Mouse (Mus musculus): ENCODE results near the gene Il25. TPM values are rescaled to one million over a fixed set of nuclear protein-coding genes. Genes with fewer than 3 reads are reported as not detected.

Il25 gene
- polyA plus RNA-seq, 2 experiments = not detected

DNA sequence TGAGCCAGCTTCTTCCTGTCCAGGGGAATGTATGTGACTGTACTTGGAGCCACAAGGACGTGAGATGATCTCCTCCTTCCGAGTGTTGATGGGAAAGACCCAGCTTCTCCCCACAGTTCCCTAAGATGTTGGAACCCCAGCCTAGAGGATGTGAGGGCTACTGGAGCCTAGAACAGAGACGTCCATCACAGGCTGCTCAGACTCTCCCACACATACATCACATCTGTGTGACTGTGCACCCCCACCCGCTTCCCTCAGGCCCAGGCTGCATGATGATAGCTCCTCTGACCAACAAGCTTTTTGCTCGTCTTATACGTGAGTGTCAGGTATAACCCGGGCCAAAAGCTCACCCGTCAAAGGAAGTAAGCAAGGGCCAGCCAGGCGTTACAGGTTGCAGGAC, 16.3 kb downstream of the Il25 start:
- Histone ChIP-seq H3K4me2 (ENCODE audit: low read depth) (no peak overlapping the region), H3K9ac (replicated peaks) (no peak overlapping the region), H3K4me3 (ENCODE audit: insufficient read depth in 1 of 2, low read depth in 2 of 2, low read length in 2 of 2) (no peak overlapping the region), H3K27me3 (ENCODE audit: control insufficient read depth, insufficient read depth, low read length) (no peaks in the 10 kb centered on the region), H3K27ac (no peak overlapping the region), H3K36me3 (replicated peaks; ENCODE audit: control insufficient read depth, insufficient read depth, low read depth) (no peaks in the 10 kb centered on the region), H3K4me1 (replicated peaks; ENCODE audit: control insufficient read depth in 2 of 2, insufficient read depth in 2 of 2, low read length in 1 of 2) (no peaks in the 10 kb centered on the region), H3K9me3 (ENCODE audit: control insufficient read depth, low read length) (no peaks in the 10 kb centered on the region)
- no peak for DNase-seq (ENCODE audit: low read depth in 3 of 3, low spot score in 3 of 3)
- WGBS (ENCODE audit: insufficient replicate concordance) = 54% methylated on average over 9 of the region's 9 CpGs
- no peak for ATAC-seq (ENCODE audit: insufficient read depth)
- no peak for TF ChIP-seq EP300 (IDR thresholded peaks at IDR 0.05; ENCODE audit: low read depth)
- TF ChIP-seq CTCF (IDR thresholded peaks at IDR 0.05; ENCODE audit: low read depth) = no peak

DNA sequence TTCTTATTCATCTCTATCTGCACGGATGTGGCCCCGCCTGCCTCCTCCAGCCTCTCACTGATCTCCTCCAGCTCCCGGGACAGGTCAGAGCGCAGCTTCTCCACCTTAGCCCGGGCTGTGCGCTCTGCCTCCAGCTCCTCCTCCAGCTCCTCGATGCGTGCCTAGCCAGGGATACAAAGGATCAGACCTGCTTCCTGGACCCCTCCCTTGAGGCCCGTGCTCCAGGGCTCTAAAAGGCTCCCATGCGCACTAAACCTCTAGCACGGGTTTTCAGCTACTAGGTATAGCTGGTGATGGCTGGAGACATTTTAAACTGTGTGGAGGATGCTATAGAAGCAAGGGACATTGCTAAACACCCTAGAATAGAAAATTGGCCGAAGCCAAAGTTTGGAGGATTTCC, 18.0 kb downstream of the Il25 start:
- no peak for TF ChIP-seq CTCF (IDR thresholded peaks at IDR 0.05; ENCODE audit: low read depth)
- no peak for TF ChIP-seq EP300 (IDR thresholded peaks at IDR 0.05; ENCODE audit: low read depth)
- no peak overlapping the region for H3K27ac ChIP-seq
- WGBS (ENCODE audit: insufficient replicate concordance) = 39% methylated on average over 12 of the region's 12 CpGs
- H3K9me3 ChIP-seq (ENCODE audit: control insufficient read depth, low read length) = no peaks in the 10 kb centered on the region
- DNase-seq (ENCODE audit: low read depth in 3 of 3, low spot score in 3 of 3) = no peak
- ATAC-seq (ENCODE audit: insufficient read depth) = no peak
- no peak overlapping the region for H3K9ac ChIP-seq (replicated peaks)
- H3K4me3 ChIP-seq (ENCODE audit: insufficient read depth in 1 of 2, low read depth in 2 of 2, low read length in 2 of 2) = no peak overlapping the region
- no peak overlapping the region for H3K4me2 ChIP-seq (ENCODE audit: low read depth)
- H3K27me3 ChIP-seq (ENCODE audit: control insufficient read depth, insufficient read depth, low read length) = no peaks in the 10 kb centered on the region
- no peaks in the 10 kb centered on the region for H3K4me1 ChIP-seq (replicated peaks; ENCODE audit: control insufficient read depth in 2 of 2, insufficient read depth in 2 of 2, low read length in 1 of 2)
- H3K36me3 ChIP-seq (replicated peaks; ENCODE audit: control insufficient read depth, insufficient read depth, low read depth) = no peaks in the 10 kb centered on the region

DNA sequence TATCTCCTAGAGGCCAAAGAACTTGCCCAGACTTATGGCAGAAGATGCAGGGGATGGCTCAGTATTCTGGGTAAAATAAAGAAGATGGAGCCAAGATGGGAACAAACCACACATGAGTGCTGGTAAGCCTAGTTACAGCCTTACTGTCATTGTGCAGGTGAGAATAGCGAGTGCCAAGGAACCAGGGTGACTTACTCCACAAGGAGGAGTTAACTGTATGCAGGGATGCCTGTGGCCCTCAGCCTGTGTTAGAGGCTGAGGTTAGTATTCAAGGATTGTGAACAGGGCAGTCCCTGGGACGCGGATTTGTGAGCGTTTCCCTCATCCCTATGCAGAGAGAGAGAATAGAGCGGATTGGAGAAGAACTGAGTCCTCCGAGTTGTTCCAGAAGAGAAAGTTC, 19.1 kb downstream of the Il25 start:
- ATAC-seq (ENCODE audit: insufficient read depth) = no peak
- WGBS (ENCODE audit: insufficient replicate concordance) = 69% methylated on average over 6 of the region's 6 CpGs
- Histone ChIP-seq H3K4me1 (replicated peaks; ENCODE audit: control insufficient read depth in 2 of 2, insufficient read depth in 2 of 2, low read length in 1 of 2) (no peaks in the 10 kb centered on the region), H3K9me3 (ENCODE audit: control insufficient read depth, low read length) (no peaks in the 10 kb centered on the region), H3K9ac (replicated peaks) (no peak overlapping the region), H3K4me2 (ENCODE audit: low read depth) (no peak overlapping the region), H3K27me3 (ENCODE audit: control insufficient read depth, insufficient read depth, low read length) (no peaks in the 10 kb centered on the region), H3K27ac (no peak overlapping the region), H3K36me3 (replicated peaks; ENCODE audit: control insufficient read depth, insufficient read depth, low read depth) (no peaks in the 10 kb centered on the region), H3K4me3 (ENCODE audit: insufficient read depth in 1 of 2, low read depth in 2 of 2, low read length in 2 of 2) (no peak overlapping the region)
- no peak for DNase-seq (ENCODE audit: low read depth in 3 of 3, low spot score in 3 of 3)
- TF ChIP-seq CTCF (IDR thresholded peaks at IDR 0.05; ENCODE audit: low read depth) = no peak
- TF ChIP-seq EP300 (IDR thresholded peaks at IDR 0.05; ENCODE audit: low read depth) = no peak

DNA sequence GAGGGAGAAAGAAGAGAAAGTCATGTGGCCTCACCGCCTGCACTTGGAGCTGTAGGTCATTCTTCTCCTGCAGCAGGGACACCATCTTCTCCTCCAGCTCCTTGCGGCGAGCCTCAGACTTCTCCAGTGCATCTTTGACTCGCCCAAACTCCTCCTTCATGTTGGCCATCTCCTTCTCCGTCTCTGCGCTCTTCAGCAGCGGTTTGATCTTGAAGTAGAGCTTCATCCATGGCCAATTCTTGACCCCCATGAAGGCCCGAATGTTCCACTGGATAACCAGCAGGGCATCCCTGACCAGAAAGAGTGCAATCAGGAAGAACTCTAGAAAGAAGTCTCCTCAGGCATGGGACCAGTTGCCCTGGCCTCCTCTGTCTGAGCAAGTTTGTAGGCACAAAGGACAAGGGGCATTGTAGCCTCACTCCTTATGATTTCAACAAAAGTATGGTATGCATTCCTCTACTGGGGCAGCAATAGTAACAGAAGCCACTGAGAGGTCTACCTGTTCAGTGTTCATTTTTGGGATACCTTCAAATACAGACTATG, 21.2 kb downstream of the Il25 start:
- H3K36me3 ChIP-seq (replicated peaks; ENCODE audit: control insufficient read depth, insufficient read depth, low read depth) = no peaks in the 10 kb centered on the region
- H3K27ac ChIP-seq = no peak overlapping the region
- DNase-seq (ENCODE audit: low read depth in 3 of 3, low spot score in 3 of 3) (no peak), ATAC-seq (ENCODE audit: insufficient read depth) (no peak)
- TF ChIP-seq EP300 (IDR thresholded peaks at IDR 0.05; ENCODE audit: low read depth) = no peak
- 63% methylated on average over 8 of the region's 8 CpGs for WGBS (ENCODE audit: insufficient replicate concordance)
- H3K4me1 ChIP-seq (replicated peaks; ENCODE audit: control insufficient read depth in 2 of 2, insufficient read depth in 2 of 2, low read length in 1 of 2) = no peaks in the 10 kb centered on the region
- H3K9ac ChIP-seq (replicated peaks) = no peak overlapping the region
- H3K4me3 ChIP-seq (ENCODE audit: insufficient read depth in 1 of 2, low read depth in 2 of 2, low read length in 2 of 2) = no peak overlapping the region
- no peak overlapping the region for H3K4me2 ChIP-seq (ENCODE audit: low read depth)
- no peaks in the 10 kb centered on the region for H3K9me3 ChIP-seq (ENCODE audit: control insufficient read depth, low read length)
- no peaks in the 10 kb centered on the region for H3K27me3 ChIP-seq (ENCODE audit: control insufficient read depth, insufficient read depth, low read length)

DNA sequence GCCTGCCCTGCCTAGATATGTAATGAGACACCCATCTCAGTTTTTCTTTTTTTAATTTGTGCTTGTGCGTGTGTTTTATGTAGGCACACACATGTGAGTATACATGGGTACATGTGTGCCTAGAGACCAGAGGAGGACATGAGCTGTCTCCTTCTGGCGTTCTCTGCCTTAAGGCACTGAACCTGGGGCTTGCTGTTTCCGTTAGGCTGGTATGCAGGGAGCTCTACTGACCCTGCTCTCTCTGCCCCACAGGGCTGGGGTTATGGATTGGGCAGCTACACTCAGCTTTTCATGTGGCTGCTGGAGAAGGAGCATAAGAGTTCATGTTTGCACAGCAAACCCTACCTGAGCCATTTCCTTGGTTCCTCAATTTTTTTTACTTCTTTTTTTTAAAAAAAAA, 22.0 kb downstream of the Il25 start:
- Histone ChIP-seq H3K4me2 (ENCODE audit: low read depth) (no peak overlapping the region), H3K36me3 (replicated peaks; ENCODE audit: control insufficient read depth, insufficient read depth, low read depth) (no peaks in the 10 kb centered on the region), H3K4me3 (ENCODE audit: insufficient read depth in 1 of 2, low read depth in 2 of 2, low read length in 2 of 2) (no peak overlapping the region), H3K9me3 (ENCODE audit: control insufficient read depth, low read length) (no peaks in the 10 kb centered on the region), H3K27ac (no peak overlapping the region), H3K9ac (replicated peaks) (no peak overlapping the region), H3K4me1 (replicated peaks; ENCODE audit: control insufficient read depth in 2 of 2, insufficient read depth in 2 of 2, low read length in 1 of 2) (no peaks in the 10 kb centered on the region), H3K27me3 (ENCODE audit: control insufficient read depth, insufficient read depth, low read length) (no peaks in the 10 kb centered on the region)
- TF ChIP-seq EP300 (IDR thresholded peaks at IDR 0.05; ENCODE audit: low read depth) (no peak), CTCF (IDR thresholded peaks at IDR 0.05; ENCODE audit: low read depth) (no peak)
- DNase-seq (ENCODE audit: low read depth in 3 of 3, low spot score in 3 of 3) (no peak), ATAC-seq (ENCODE audit: insufficient read depth) (no peak)
- WGBS (ENCODE audit: insufficient replicate concordance) = 47% methylated on average over 3 of the region's 3 CpGs

Measured in liver, embryonic 14.5 days (tissue).